Mouse (Mus musculus): ENCODE results near the gene Aqp8.

The Aqp8 gene

GRCm38 (mm10) chr7:123462070-123462501, at the start of gene Aqp8:
Aqp8 (plus strand) TSS chr7:123462291.
- peak; percentile 86 for DNase-seq

GRCm38 (mm10) chr7:123416803-123417202, 45.3 kb upstream of the Aqp8 start:
- DNase-seq: no peak

- no peak for DNase-seq
Measured at GRCm38 (mm10) chr7:123417661-123418060, 44.4 kb upstream of the Aqp8 start.

- no peak for DNase-seq
Measured at GRCm38 (mm10) chr7:123419984-123420383, 42.1 kb upstream of the Aqp8 start.

- DNase-seq: no peak
Measured at GRCm38 (mm10) chr7:123421958-123422357, 40.1 kb upstream of the Aqp8 start.

GRCm38 (mm10) chr7:123424281-123424680, 37.8 kb upstream of the Aqp8 start:
- DNase-seq: no peak

- DNase-seq: no peak
Measured at GRCm38 (mm10) chr7:123425134-123425757, 36.8 kb upstream of the Aqp8 start.

- DNase-seq: no peak
Measured at GRCm38 (mm10) chr7:123429624-123430410, 32.3 kb upstream of the Aqp8 start.

- peak; percentile 13 for DNase-seq
Measured at GRCm38 (mm10) chr7:123430411-123430705, 31.7 kb upstream of the Aqp8 start.

- no peak for DNase-seq
Measured at GRCm38 (mm10) chr7:123431206-123431605, 30.9 kb upstream of the Aqp8 start.

GRCm38 (mm10) chr7:123442079-123442478, 20.0 kb upstream of the Aqp8 start:
- DNase-seq: no peak

GRCm38 (mm10) chr7:123448794-123449193, 13.3 kb upstream of the Aqp8 start:
- no peak for DNase-seq

GRCm38 (mm10) chr7:123449676-123450075, 12.4 kb upstream of the Aqp8 start:
- no peak for DNase-seq

- no peak for DNase-seq
Measured at GRCm38 (mm10) chr7:123450515-123450914, 11.6 kb upstream of the Aqp8 start.

GRCm38 (mm10) chr7:123452551-123452950, 9.5 kb upstream of the Aqp8 start:
- no peak for DNase-seq

GRCm38 (mm10) chr7:123453066-123453465, 9.0 kb upstream of the Aqp8 start:
- no peak for DNase-seq

- DNase-seq: no peak
Measured at GRCm38 (mm10) chr7:123455088-123455487, 7.0 kb upstream of the Aqp8 start.

GRCm38 (mm10) chr7:123458309-123458708, 3.8 kb upstream of the Aqp8 start:
- DNase-seq: peak; percentile 26

- DNase-seq: peak; percentile 53
Measured at GRCm38 (mm10) chr7:123459247-123459646, 2.8 kb upstream of the Aqp8 start.

- DNase-seq: no peak
Measured at GRCm38 (mm10) chr7:123461316-123461715, 775 bp upstream of the Aqp8 start.

- no peak for DNase-seq
Measured at GRCm38 (mm10) chr7:123463569-123463968, 1.5 kb downstream of the Aqp8 start.

GRCm38 (mm10) chr7:123465692-123466387, 3.7 kb downstream of the Aqp8 start:
- peak; percentile 79 for DNase-seq

- no peak for DNase-seq
Measured at GRCm38 (mm10) chr7:123467961-123468360, 5.9 kb downstream of the Aqp8 start.

- no peak for DNase-seq
Measured at GRCm38 (mm10) chr7:123487703-123488102, 25.6 kb downstream of the Aqp8 start.
